Mouse (Mus musculus) ES-Bruce4 (cell line): ENCODE results near the gene Rraga. TPM values are rescaled to one million over a fixed set of nuclear protein-coding genes. Genes with fewer than 3 reads are reported as not detected.
"Not testable (repeated sequence)": the region's sequence is repeated elsewhere in the genome, so short reads cannot be mapped to it uniquely, and the experiment has no call there.

Experiments used
- H3K27ac ChIP-seq: 2 replicates; pipeline ENCODE4 v1.5.1; 2012; ENCODE audit warnings: low read length, inconsistent platforms; ENCODE audit not compliant: insufficient read depth
- H3K27me3 ChIP-seq: 2 replicates; pipeline ENCODE4 v1.6.1; 2012; ENCODE audit warnings: mild to moderate bottlenecking, low read length, inconsistent platforms; ENCODE audit not compliant: control insufficient read depth, poor library complexity, insufficient read depth, severe bottlenecking
- H3K36me3 ChIP-seq: 2 replicates; pipeline ENCODE4 v1.6.1; 2012; ENCODE audit warnings: inconsistent platforms, mild to moderate bottlenecking, low read length, moderate library complexity; ENCODE audit not compliant: control insufficient read depth, poor library complexity, insufficient read depth, severe bottlenecking
- H3K4me1 ChIP-seq: one replicate; pipeline ENCODE4 v1.8.1; 2011; ENCODE audit warnings: low read length; ENCODE audit not compliant: control insufficient read depth, insufficient read depth
- H3K4me3 ChIP-seq: 2 replicates; pipeline ENCODE4 v1.5.1; 2011; ENCODE audit warnings: low read depth, mild to moderate bottlenecking, low read length
- H3K9ac ChIP-seq: 2 replicates; pipeline ENCODE4 v1.6.1; 2012; ENCODE audit warnings: low read depth, mild to moderate bottlenecking, inconsistent platforms; ENCODE audit not compliant: poor library complexity, severe bottlenecking
- H3K9me3 ChIP-seq: replicated peaks from 2 replicates; pipeline ENCODE4 v1.6.1; 2012; ENCODE audit warnings: mild to moderate bottlenecking, low read length, inconsistent platforms; ENCODE audit not compliant: control insufficient read depth, poor library complexity, insufficient read depth, severe bottlenecking
- CTCF ChIP-seq: IDR thresholded peaks from one replicate; pipeline ENCODE4 v1.8.1; 2011; ENCODE audit warnings: low read depth, low read length
- EP300 ChIP-seq: IDR thresholded peaks from 2 replicates; pipeline ENCODE4 v1.6.1; 2011; ENCODE audit warnings: low read depth, low read length; ENCODE audit not compliant: insufficient read depth
- POLR2A ChIP-seq: IDR thresholded peaks from one replicate; pipeline ENCODE4 v1.8.1; 2011; ENCODE audit warnings: low read length; ENCODE audit not compliant: insufficient read depth
- polyA plus RNA-seq: library from polyadenylated mRNA; stranded (reverse); fragments of >200 nt; gene quantifications from 2 replicates; pipeline ENCODE4 v1.2.4, GENCODE M21; 2011; ENCODE audit warnings: low read depth; ENCODE audit not compliant: missing spikeins, insufficient read depth, insufficient read length

Rraga gene
- polyA plus RNA-seq, 1 experiment, result 112 TPM

GRCm38 (mm10) chr4:86612289-86612620 is 36.8 kb downstream of the Rraga start:
- Histone ChIP-seq H3K36me3 (peaks cover 9% of the 10 kb centered on the region), H3K27ac (no peak overlapping the region), H3K27me3 (no peaks in the 10 kb centered on the region), H3K9ac (peak overlapping the region; percentile 61), H3K9me3 (no peaks in the 10 kb centered on the region), H3K4me3 (peak overlapping the region; percentile 47), H3K4me1 (no peaks in the 10 kb centered on the region)
- TF ChIP-seq POLR2A, result no peak
- no peak for TF ChIP-seq EP300

GRCm38 (mm10) chr4:86620506-86620905 is 45.0 kb downstream of the Rraga start:
- Histone ChIP-seq H3K9me3 (no peaks in the 10 kb centered on the region), H3K27ac (no peak overlapping the region), H3K36me3 (no peaks in the 10 kb centered on the region), H3K9ac (no peak overlapping the region), H3K4me3 (no peak overlapping the region), H3K4me1 (no peaks in the 10 kb centered on the region), H3K27me3 (no peaks in the 10 kb centered on the region)
- no peak for TF ChIP-seq CTCF
- TF ChIP-seq POLR2A, result no peak
- no peak for TF ChIP-seq EP300

GRCm38 (mm10) chr4:86622116-86622515 is 46.6 kb downstream of the Rraga start:
- Histone ChIP-seq H3K9me3 (no peaks in the 10 kb centered on the region), H3K27me3 (no peaks in the 10 kb centered on the region), H3K9ac (no peak overlapping the region), H3K4me3 (no peak overlapping the region), H3K4me1 (no peaks in the 10 kb centered on the region), H3K27ac (no peak overlapping the region), H3K36me3 (no peaks in the 10 kb centered on the region)
- TF ChIP-seq POLR2A (no peak), CTCF (no peak), EP300 (no peak)

- H3K4me3 ChIP-seq, H3K9ac ChIP-seq, H3K27me3 ChIP-seq, H3K9me3 ChIP-seq, H3K27ac ChIP-seq, H3K36me3 ChIP-seq, H3K4me1 ChIP-seq: not testable (repeated sequence)
Observed at GRCm38 (mm10) chr4:86622532-86622931, 47.1 kb downstream of the Rraga start.

GRCm38 (mm10) chr4:86625463-86625862 is 50.0 kb downstream of the Rraga start:
- H3K9me3 ChIP-seq, result no peaks in the 10 kb centered on the region
- TF ChIP-seq EP300, result no peak
- no peak for TF ChIP-seq CTCF
- no peak for TF ChIP-seq POLR2A
- no peaks in the 10 kb centered on the region for H3K36me3 ChIP-seq
- H3K9ac ChIP-seq, result no peak overlapping the region
- H3K27ac ChIP-seq, result no peak overlapping the region
- H3K27me3 ChIP-seq, result no peaks in the 10 kb centered on the region
- H3K4me1 ChIP-seq, result no peaks in the 10 kb centered on the region
- no peak overlapping the region for H3K4me3 ChIP-seq

GRCm38 (mm10) chr4:86626496-86626895 is 51.0 kb downstream of the Rraga start:
- H3K9ac ChIP-seq, H3K9me3 ChIP-seq, H3K27me3 ChIP-seq, H3K4me1 ChIP-seq, H3K27ac ChIP-seq, H3K36me3 ChIP-seq, H3K4me3 ChIP-seq: not testable (repeated sequence)

Other genes with a start within 250 kb of the Rraga start
- not detected in 2 replicates for gene Saxo1, start 17.3 kb upstream of the Rraga start, polyA plus RNA-seq
- gene Haus6, start 36.4 kb downstream of the Rraga start, polyA plus RNA-seq, result 50.0 and 55.6 TPM in 2 replicates
- gene Plin2, start 94.4 kb downstream of the Rraga start, polyA plus RNA-seq, result 57.9 and 60.7 TPM in 2 replicates
- 25.3 and 27.5 TPM in 2 replicates for gene Dennd4c, start 172.9 kb downstream of the Rraga start, polyA plus RNA-seq